Mouse (Mus musculus) large intestine, adult 2 months (tissue): ENCODE measurements around the gene 5730596B20Rik. TPM values are rescaled to one million over a fixed set of nuclear protein-coding genes. Genes with fewer than 3 reads are reported as not detected.

ENCODE experiments used
- DNase-seq: peaks from one replicate; pipeline ENCODE4 v3.0.0-alpha.2; 2012; ENCODE audit warnings: low read depth, low spot score
- WGBS: fragments of 180-500 bp; shearing (Covaris S2); methylation state at CpG from one replicate; pipeline ENCODE4 v1.1.7; 2018; 5-methylcytosine and 5-hydroxymethylcytosine counted together
- polyA plus RNA-seq: library from polyadenylated mRNA; depleted of rRNA; stranded (reverse); fragments of >200 nt; gene quantifications from 2 replicates; pipeline ENCODE4 v1.2.3, GENCODE M21; 2012

Gene 5730596B20Rik
- polyA plus RNA-seq, 1 experiment: 0.02 TPM

- 36% methylated on average over 35 of the region's 35 CpGs for WGBS
- no peak for DNase-seq
These were observed 4.8 kb upstream of the 5730596B20Rik start for GRCm38 (mm10) chr6:52172501-52172900.

- WGBS: 23% methylated on average over 4 of the region's 4 CpGs
- no peak for DNase-seq
These were observed 3.6 kb upstream of the 5730596B20Rik start for GRCm38 (mm10) chr6:52173648-52174047.

GRCm38 (mm10) chr6:52174968-52175751 is 2.1 kb upstream of the 5730596B20Rik start:
- WGBS: 12% methylated on average over 41 of the region's 41 CpGs
- DNase-seq: no peak

GRCm38 (mm10) chr6:52175864-52176263 is 1.4 kb upstream of the 5730596B20Rik start:
- WGBS: 2% methylated on average over 19 of the region's 35 CpGs
- DNase-seq: no peak

GRCm38 (mm10) chr6:52176391-52176790 is 907 bp upstream of the 5730596B20Rik start:
- WGBS: 18% methylated on average over 6 of the region's 6 CpGs
- DNase-seq: no peak

GRCm38 (mm10) chr6:52177806-52178205 is 508 bp downstream of the 5730596B20Rik start:
- 43% methylated on average over 9 of the region's 9 CpGs for WGBS
- no peak for DNase-seq

GRCm38 (mm10) chr6:52178918-52179665 is 1.8 kb downstream of the 5730596B20Rik start:
- 38% methylated on average over 4 of the region's 4 CpGs for WGBS
- DNase-seq: no peak

GRCm38 (mm10) chr6:52179690-52180089 is 2.4 kb downstream of the 5730596B20Rik start:
- DNase-seq: no peak
- WGBS: 60% methylated on average over 10 of the region's 10 CpGs

GRCm38 (mm10) chr6:52180213-52180710 is 3.0 kb downstream of the 5730596B20Rik start:
- WGBS: 52% methylated on average over 11 of the region's 11 CpGs
- no peak for DNase-seq

GRCm38 (mm10) chr6:52180726-52181125 is 3.4 kb downstream of the 5730596B20Rik start:
- WGBS: 63% methylated on average over 3 of the region's 3 CpGs
- DNase-seq: no peak

GRCm38 (mm10) chr6:52182030-52182429 is 4.7 kb downstream of the 5730596B20Rik start:
- 42% methylated on average over 2 of the region's 2 CpGs for WGBS
- no peak for DNase-seq

- WGBS: 37% methylated on average over 1 of the region's 1 CpGs
- no peak for DNase-seq
These were observed 5.5 kb downstream of the 5730596B20Rik start for GRCm38 (mm10) chr6:52182793-52183192.

GRCm38 (mm10) chr6:52183311-52184080 is 6.2 kb downstream of the 5730596B20Rik start:
- WGBS: 24% methylated on average over 10 of the region's 10 CpGs
- no peak for DNase-seq

- no peak for DNase-seq
- WGBS: 32% methylated on average over 6 of the region's 6 CpGs
These were observed 7.4 kb downstream of the 5730596B20Rik start for GRCm38 (mm10) chr6:52184668-52185067.

GRCm38 (mm10) chr6:52185222-52185621 is 7.9 kb downstream of the 5730596B20Rik start:
- DNase-seq: no peak
- 14% methylated on average over 19 of the region's 19 CpGs for WGBS

GRCm38 (mm10) chr6:52185834-52186233 is 8.5 kb downstream of the 5730596B20Rik start:
- DNase-seq: no peak
- WGBS: 43% methylated on average over 3 of the region's 3 CpGs

- no peak for DNase-seq
- WGBS: 51% methylated on average over 1 of the region's 1 CpGs
These were observed 9.2 kb downstream of the 5730596B20Rik start for GRCm38 (mm10) chr6:52186500-52186899.

- DNase-seq: no peak
- WGBS: 21% methylated on average over 5 of the region's 5 CpGs
These were observed 11.9 kb downstream of the 5730596B20Rik start for GRCm38 (mm10) chr6:52189172-52189591.

GRCm38 (mm10) chr6:52189909-52190308 is 12.6 kb downstream of the 5730596B20Rik start:
- DNase-seq: no peak
- 34% methylated on average over 8 of the region's 8 CpGs for WGBS

GRCm38 (mm10) chr6:52190410-52190809 is 13.1 kb downstream of the 5730596B20Rik start:
- WGBS: 24% methylated on average over 23 of the region's 23 CpGs
- no peak for DNase-seq
